Mouse (Mus musculus) spleen, postnatal 0 days (tissue): Measurements from ENCODE around the gene Olfr1461. TPM values are rescaled to one million over a fixed set of nuclear protein-coding genes. Genes with fewer than 3 reads are reported as not detected.

Experiments
- polyA plus RNA-seq: library from polyadenylated mRNA; unstranded; fragments of >200 nt; fragmentation: Nextera tagmentation; extraction: Ambion mirVana; gene quantifications from 2 replicates; pipeline ENCODE4 v1.2.1, GENCODE M21; 2015

Olfr1461 gene
- not detected in 2 replicates for polyA plus RNA-seq

GRCm38 (mm10) chr19:13162700-13163099 lies at the start of gene Olfr1461:
Gene Olfr1461 (plus strand): TSS chr19:13163000.

GRCm38 (mm10) chr19:13149449-13149848 lies 13.4 kb upstream of the Olfr1461 start, which contains the start of gene Olfr1459:
Gene Olfr1459 (minus strand): TSS chr19:13149549.

GRCm38 (mm10) chr19:13185434-13185833 lies 22.6 kb downstream of the Olfr1461 start, which contains the start of gene Olfr1462:
Gene Olfr1462 (plus strand): TSS chr19:13185734.

Other genes with a start within 250 kb of the Olfr1461 start
- gene Olfr1448, start 238.6 kb upstream of the Olfr1461 start, polyA plus RNA-seq: not detected in 2 replicates
- gene Olfr1449, start 232.2 kb upstream of the Olfr1461 start, polyA plus RNA-seq: not detected in 2 replicates
- gene Olfr1450, start 212.7 kb upstream of the Olfr1461 start, polyA plus RNA-seq: not detected in 2 replicates
- not detected in 2 replicates for gene Olfr1451, start 168.0 kb upstream of the Olfr1461 start, polyA plus RNA-seq
- gene Olfr1453, start 134.7 kb upstream of the Olfr1461 start, polyA plus RNA-seq: not detected in 2 replicates
- not detected in 2 replicates for gene Olfr1454, start 102.4 kb upstream of the Olfr1461 start, polyA plus RNA-seq
- not detected in 2 replicates for gene Olfr1457, start 65.1 kb upstream of the Olfr1461 start, polyA plus RNA-seq
- gene Olfr1458, start 56.2 kb upstream of the Olfr1461 start, polyA plus RNA-seq: not detected in 2 replicates
- 0.01 TPM in 1 of 2 replicates, not detected in the other for gene Olfr1459, start 13.5 kb upstream of the Olfr1461 start, polyA plus RNA-seq
- not detected in 2 replicates for gene Olfr1462, start 22.7 kb downstream of the Olfr1461 start, polyA plus RNA-seq
- not detected in 2 replicates for gene Olfr1463, start 68.3 kb downstream of the Olfr1461 start, polyA plus RNA-seq
- not detected in 2 replicates for gene Olfr1465, start 152.5 kb downstream of the Olfr1461 start, polyA plus RNA-seq
- not detected in 2 replicates for gene Olfr1466, start 175.9 kb downstream of the Olfr1461 start, polyA plus RNA-seq
- not detected in 2 replicates for gene Olfr1467, start 199.2 kb downstream of the Olfr1461 start, polyA plus RNA-seq
- gene Olfr1469, start 244.8 kb downstream of the Olfr1461 start, polyA plus RNA-seq: not detected in 2 replicates